Mouse (Mus musculus): ENCODE measurements at regions not wholly inside any gene's neighbourhood (a gene's known extent, or its start where the extent isn't known, plus 50 kb on each side); places are given as distances from the start of the nearest gene placed in this dataset.

DNA sequence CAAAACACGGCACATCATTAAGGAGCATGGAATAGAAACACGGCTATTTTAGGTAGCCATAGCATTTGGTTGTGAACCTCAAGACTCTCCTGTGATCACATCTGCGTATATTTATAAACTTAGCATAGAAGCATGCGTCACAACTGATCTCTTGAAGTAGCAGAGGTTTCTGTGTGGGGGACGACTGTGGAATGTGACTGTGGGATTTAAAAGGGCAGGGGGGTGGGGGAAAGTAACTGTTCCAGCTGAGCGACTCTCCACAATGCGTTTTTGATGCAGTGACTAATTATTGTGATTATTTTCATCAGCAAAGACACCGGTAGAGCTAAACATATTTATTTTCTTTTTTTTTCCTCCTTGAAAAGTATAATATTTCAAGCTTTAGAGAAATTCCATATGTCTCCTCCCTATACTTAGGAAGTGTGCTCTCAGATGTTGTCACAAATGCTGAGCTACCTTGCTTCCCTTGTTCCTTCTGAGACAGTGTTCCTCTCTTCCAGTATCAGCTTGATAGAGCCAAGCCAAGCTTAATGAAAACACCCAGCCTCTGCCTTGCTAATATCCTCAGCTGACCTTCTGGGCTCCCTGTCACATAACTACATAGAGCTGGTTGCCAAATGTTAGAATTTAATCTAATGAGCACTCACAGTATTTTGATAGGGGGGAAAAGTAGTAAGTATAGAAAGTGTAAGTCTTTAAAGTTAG, 75.0 kb upstream of the Magi3 start:
- DNase-seq: no peak

DNA sequence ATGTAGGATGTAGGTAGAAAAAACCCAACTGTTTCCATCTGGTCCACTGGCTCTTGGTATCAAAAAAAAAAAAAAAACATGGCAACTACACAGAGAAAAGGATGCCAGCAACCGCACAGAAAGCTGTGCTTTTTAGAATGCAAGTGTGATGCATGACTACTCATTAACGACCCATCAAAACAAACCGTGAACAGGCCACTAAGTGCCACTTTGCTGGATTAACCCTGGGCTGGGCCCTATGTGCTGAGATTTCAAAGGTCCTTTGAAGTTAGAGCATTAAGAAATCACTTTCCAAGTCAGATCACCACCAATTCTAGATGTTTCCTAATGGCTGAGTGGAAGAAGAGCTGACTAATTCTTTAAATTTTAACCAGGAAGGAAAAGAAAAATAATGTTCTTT, 73.7 kb upstream of the Magi3 start:
- no peak for DNase-seq

DNA sequence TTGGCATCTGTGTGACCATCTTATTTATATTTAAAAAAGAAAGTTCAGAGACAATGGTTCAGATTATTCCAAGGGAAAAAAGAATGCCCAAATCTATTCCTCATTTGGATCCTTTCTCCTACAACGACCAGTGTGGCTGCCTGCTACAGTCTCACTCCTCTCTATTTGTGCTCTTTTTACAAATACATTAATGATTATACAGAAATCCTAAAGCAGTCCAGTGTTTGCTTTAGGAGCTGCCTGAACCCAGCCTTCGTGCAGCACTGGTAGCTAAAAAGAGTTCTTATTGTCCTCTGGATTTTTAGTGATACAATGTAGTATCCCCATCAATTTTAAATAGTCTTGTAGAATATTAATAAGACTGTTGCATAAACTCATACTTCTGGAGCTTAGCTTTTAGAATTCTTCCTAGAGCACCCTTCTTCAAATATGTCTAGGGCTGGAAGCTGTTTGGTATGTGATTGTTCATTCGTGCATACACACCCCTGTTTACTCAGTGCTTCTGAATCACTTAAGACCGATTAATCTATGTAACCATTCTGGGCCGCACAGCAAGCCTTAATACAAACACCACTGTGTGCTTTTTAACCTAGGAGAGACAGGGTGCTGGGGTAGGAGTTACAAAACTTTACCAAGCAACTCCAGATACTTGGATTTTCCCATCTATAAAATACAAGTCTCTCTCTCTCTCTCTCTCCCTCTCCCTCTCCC, 69.0 kb upstream of the Magi3 start:
- DNase-seq: no peak

DNA sequence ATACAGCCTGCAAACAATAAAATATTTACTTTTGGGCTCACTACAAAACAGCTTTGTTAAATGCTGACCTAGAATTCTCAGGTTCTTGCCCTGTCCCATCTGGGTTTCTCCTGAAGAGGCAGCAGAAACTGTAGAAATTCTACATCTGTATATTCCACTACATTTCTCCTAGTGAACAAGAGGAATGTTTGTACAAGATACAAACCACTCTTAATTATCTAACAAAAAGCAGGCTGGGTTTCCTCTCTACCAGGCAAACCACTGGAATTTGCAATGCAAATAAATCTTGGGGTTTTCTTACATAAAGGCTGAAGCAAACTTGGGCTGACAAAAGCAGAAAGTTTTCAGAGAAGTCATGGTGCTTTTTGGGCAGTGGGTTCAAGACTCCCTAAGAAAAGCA, 67.7 kb upstream of the Magi3 start:
- no peak for DNase-seq

DNA sequence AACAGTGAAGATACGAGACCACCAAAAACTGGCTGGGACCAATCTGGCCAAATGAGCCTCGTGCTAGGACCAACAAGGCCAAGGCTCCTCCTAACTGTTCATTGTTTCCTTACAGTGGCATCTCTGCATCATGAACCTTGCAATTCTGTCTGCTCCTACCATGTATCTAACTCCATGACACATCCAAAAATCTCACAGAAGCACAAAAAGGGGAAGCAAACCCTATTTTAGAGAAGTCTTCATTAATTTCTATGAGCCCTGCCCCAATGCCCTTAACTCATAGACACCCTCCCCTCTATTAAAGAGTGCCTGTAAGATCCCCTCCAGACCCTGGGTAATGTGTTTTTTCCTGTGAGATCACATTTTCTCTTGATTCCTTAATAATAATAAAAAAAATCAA, 64.8 kb upstream of the Magi3 start:
- DNase-seq: no peak

DNA sequence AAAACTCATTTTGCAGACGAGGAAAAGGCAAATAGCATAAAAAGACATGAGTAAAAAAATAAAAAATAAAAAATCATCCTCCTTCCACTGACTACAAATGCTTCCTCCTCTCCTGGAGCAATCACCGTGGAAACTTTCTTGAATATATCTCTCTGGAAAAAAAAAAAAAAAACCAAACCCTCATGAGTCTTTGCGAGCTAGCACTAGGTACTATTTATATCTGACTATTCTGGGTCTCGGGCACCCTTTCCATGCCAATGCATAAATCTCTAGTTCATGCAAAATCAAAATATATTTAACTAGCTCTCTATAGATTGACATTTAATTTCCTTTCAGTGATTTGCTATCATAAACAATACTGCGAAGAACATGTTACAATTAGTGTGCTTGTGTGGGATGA, 63.7 kb upstream of the Magi3 start:
- DNase-seq: no peak

DNA sequence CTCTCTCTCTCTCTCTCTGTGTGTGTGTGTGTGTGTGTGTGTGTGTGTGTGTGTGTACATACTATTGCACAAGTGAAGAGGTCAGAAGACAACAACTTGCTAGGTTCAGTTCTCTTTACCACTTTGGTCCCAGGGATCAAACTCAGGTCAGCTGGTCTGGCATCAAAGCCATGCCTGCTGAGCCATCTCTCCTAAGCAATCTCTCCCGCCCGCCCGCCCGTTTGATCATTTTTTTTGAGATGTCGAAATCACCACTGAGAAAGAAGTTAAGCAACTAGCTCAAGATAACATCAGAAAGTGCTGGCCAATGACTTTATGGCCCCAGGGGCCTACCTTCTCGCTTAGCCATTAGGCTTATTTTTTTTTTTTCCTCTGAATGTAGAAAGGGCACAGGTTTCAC, 59.3 kb upstream of the Magi3 start:
- DNase-seq: no peak

DNA sequence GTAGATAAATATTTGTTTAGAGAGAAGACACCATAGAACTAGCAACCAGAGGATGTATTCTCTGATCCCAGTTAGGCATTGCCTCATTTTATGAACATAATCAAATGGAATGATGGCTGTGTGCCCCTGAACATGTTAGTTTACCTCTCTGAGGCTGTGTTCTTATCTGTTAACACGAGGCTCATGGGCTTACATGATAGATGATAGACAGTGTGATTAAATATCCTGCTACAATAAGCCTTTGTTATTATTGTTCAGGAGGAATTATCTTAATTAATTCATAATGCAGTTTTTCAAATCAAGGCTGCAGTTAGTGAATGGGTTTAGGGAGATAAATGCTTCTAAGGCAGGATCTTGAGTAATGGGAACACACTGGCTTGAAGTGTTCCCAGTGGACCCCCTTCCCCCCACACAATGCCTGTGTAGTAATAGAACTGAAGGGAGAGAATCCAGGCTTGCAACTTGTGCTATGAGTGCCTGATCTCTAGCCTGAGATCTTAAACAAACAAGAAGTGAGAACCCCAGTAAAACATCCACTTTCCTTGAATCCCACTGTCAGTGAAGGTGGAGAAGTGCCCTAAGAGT, 54.6 kb upstream of the Magi3 start:
- no peak for DNase-seq

DNA sequence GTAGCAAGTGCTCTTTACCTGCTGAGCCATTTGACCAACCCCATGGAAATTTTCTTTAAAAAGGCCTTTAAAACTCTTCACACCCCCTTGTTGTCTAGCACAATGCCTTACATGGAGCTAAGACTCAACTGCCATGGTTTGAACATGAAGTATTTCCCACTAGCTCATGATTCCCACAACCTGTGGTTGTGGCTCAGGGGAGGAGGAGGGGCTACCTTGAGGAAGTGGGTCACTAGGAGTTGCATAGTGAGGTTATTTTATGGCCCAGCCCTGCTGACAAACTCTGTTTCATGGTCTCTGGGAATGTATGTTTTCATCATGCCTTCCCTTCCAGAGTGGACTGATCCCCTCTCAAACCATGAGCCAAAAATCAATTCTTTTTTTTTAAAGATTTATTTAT, 53.9 kb upstream of the Magi3 start:
- no peak for DNase-seq

Measured in kidney, adult 18-20 months (tissue).